Comparison of ENCODE assay signal across 15 mouse cellular contexts in genomic region chr5:125893864-125894263, GRCm38 (mm10).
DNase-seq lines count a peak whose midpoint lies in the region.
"Had no signal": no experiment of that assay in that cellular context is flagged by ENCODE, and none has a peak within 500 bp of the region (broad histone marks: within the 10 kb centered on the region; RNA-seq: fewer than 3 reads in every experiment).

No protein-coding gene starts in this region.

- peak; percentile 22 to 23 for DNase-seq in cerebellum, postnatal 10 days
- no peak for DNase-seq in cerebellum, adult 9-10 months
- DNase-seq in frontal cortex, adult 2 months (ENCODE audit: extremely low spot score in 1 of 2, low spot score in 1 of 2) = peak; percentile 24 to 46
- no peak for DNase-seq in frontal cortex, postnatal 14 days (ENCODE audit: low spot score in 2 of 2)
- peak; percentile 60 for DNase-seq in brain, adult 2 months (ENCODE audit: low read depth, low spot score)
- DNase-seq: adrenal gland, adult 8-10 months; adrenal gland, postnatal 14 days; adrenal gland, postnatal 36 days; B cell, adult 2 months; cerebellum, adult 11 months; cerebellum, adult 18-20 months; cerebellum, adult 8-10 months; cerebellum, postnatal 14 days; cerebellum, postnatal 36 days; embryo, embryonic 11 days had no signal

Comparison
In these comparisons a context has a peak if more than half of its experiments do, and no peak if none do; other contexts are left out.
1. DNase-seq: peak in cerebellum, postnatal 10 days (2 of 2), frontal cortex, adult 2 months (2 of 2) and brain, adult 2 months (single experiment); none in cerebellum, adult 9-10 months (single experiment) and frontal cortex, postnatal 14 days (0 of 2).